Mouse (Mus musculus) bone marrow macrophage, adult 2 months (primary cell): ENCODE data around the gene Kif5c.

ENCODE experiments used
- CTCF ChIP-seq: IDR thresholded peaks from 2 replicates; pipeline ENCODE4 v1.5.1; 2012; ENCODE audit warnings: low read depth, mild to moderate bottlenecking, low read length, moderate library complexity
- POLR2A ChIP-seq: IDR thresholded peaks from 2 replicates; pipeline ENCODE4 v1.6.1; 2012; ENCODE audit warnings: mild to moderate bottlenecking, low read depth, low read length, borderline replicate concordance

DNA sequence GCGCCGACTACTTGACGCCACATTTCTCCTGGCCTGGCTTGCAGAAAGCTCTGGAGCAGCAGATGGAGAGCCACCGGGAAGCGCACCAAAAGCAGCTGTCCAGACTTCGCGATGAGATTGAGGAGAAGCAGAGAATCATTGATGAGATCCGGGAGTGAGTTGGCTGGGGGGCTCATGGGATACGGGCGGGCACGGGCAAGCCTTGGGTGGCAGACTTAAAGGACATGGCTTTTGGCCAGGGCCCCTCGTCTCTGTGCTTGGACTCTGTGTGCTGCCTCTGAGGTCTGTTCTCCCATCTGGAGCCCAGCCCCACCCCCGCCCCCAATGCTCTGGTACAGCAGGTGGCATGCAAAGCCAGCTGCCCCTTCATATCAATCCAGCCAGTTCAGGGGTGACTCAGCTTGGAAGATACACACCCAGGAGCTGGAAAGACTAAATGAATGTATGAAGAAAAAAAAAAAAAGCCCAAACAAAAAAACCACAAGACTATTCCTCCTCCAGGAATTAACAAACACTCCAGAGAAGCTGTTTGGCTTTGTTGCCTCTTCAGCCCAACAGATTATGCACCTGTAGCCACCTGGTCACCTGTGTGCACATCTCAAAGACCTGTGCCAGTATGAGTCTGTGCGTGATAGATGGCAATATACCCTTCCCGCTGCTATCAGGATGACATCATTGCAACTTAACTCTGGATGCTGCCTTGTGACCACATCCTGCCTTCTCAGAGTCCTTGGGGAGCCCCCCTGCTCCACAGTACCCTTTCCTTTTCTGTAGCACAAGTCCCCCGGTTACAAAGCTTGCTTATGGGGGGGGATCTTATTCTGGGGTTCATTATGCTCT, 123.0 kb downstream of the Kif5c start:
- TF ChIP-seq CTCF: no peak
- TF ChIP-seq POLR2A: no peak
